Mouse (Mus musculus): Measurements from ENCODE around the gene Gm20773.
"Not testable (repeated sequence)": the region's sequence is repeated elsewhere in the genome, so short reads cannot be mapped to it uniquely, and the experiment has no call there.

The Gm20773 gene

DNA sequence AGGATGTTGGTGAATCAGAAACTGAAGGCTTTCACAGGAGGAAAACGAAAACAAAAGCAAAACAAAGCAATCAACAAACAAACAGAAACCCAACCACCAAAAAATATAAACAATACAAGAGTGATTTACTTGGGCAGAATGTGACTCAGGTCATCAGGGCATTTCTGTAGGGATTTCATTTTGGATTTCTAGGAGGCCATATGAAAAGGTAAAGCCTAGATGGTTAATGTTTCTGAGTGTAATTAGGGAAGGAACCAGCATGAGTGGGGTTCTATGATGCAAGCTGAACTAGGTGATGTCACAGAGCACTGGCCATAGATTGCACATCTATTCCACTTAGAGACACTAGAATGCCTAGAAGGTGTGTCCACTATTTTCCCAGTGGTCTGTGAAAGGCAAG lies at the start of gene Gm20773:
Gm20773 (plus strand) TSS at position 301 of the 400 bp plus-strand sequence.
- DNase-seq (ENCODE audit: low read depth, low spot score), result not testable (repeated sequence)

DNA sequence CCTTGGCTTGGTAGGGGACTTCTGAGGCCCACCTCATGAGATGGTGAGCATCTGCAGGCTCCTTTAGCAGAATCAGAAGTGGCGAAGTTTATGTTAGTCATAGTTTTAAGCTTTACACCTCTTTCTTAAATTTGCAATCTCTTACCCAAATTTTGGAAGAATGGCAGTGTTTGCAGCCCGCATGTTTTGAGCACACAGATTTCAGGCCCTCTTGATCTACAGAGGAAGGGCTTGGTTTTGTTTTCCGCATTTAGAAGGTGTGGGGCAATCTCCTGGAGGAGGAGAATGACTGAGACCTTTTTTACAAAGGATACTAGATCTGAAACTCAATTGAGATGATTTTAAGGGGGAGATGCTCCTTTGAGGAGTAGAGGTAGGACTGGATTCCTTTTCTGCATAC lies 28.3 kb upstream of the Gm20773 start, which contains the start of gene Gm21866:
Gm21866 (minus strand) TSS at position 101 of the 400 bp plus-strand sequence.
- DNase-seq (ENCODE audit: low read depth, low spot score), result not testable (repeated sequence)

Measured in mesoderm, embryonic 11.5 days (tissue).